Mouse (Mus musculus): ENCODE measurements at regions not wholly inside any gene's neighbourhood (a gene's known extent, or its start where the extent isn't known, plus 50 kb on each side); places are given as distances from the start of the nearest gene placed in this dataset.
"Not testable (repeated sequence)": the region's sequence is repeated elsewhere in the genome, so short reads cannot be mapped to it uniquely, and the experiment has no call there.

DNA sequence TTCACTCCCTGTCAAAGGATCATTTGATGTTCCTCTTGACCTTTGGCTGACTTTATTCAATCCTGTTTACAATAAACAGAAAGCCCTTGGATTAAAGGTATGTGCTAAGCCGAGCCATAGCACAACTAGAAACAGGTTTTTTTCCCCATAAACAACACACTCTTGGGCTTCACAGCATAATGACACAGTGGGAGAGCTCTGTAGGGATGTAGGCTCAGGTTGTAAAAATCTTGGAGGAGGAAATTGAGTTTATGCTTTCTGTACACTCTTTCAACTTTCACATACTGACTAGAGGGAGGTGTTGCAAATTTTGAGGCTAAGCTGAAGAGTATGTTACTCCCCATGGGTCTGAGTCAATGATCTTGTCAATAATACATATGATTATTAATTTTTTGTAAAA is 69.7 kb upstream of the Akr1c12 start:
- H3K4me3 ChIP-seq (replicated peaks), result no peak overlapping the region
- no peaks in the 10 kb centered on the region for H3K9me3 ChIP-seq
- no peak overlapping the region for H3K9ac ChIP-seq (replicated peaks)
- no peak overlapping the region for H3K27ac ChIP-seq
- no peak overlapping the region for H3K4me2 ChIP-seq
- ATAC-seq (ENCODE audit: insufficient number of reproducible peaks, insufficient read depth, low FRiP score, low TSS enrichment, low read depth), result peak; percentile 79; the same call in 1 of the 2 replicates
- 16% methylated on average over 1 of the region's 1 CpGs for WGBS
- H3K27me3 ChIP-seq, result no peaks in the 10 kb centered on the region
- H3K36me3 ChIP-seq, result no peaks in the 10 kb centered on the region
- H3K4me1 ChIP-seq (replicated peaks), result no peaks in the 10 kb centered on the region

DNA sequence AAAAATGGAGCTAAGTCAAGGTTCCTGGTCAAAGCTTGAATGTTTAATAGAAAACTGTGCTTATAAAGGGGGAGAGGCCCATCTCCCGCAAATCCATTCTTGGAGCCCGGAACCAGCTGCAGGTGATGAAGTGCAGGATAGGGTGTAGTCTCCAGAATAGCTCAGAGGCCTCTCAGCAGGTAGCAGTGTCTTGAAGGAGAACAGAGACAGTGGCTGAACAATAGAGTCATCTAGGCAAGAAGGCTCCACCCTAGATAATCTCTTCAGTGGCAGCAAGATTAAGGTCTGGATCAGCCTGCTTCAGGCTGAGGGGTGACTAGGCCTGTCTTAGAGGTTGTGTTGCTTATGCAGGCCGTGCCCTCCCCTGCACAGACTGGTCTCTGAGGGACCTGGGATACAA is 71.4 kb upstream of the Akr1c12 start:
- Histone ChIP-seq H3K27ac (no peak overlapping the region), H3K4me2 (no peak overlapping the region), H3K4me3 (replicated peaks) (no peak overlapping the region), H3K4me1 (replicated peaks) (no peaks in the 10 kb centered on the region), H3K9ac (replicated peaks) (no peak overlapping the region), H3K36me3 (no peaks in the 10 kb centered on the region), H3K9me3 (no peaks in the 10 kb centered on the region; the same call in 1 of the 2 replicates), H3K27me3 (no peaks in the 10 kb centered on the region)
- no peak for ATAC-seq (ENCODE audit: insufficient number of reproducible peaks, insufficient read depth, low FRiP score, low TSS enrichment, low read depth)
- WGBS, result 88% methylated on average over 3 of the region's 3 CpGs

DNA sequence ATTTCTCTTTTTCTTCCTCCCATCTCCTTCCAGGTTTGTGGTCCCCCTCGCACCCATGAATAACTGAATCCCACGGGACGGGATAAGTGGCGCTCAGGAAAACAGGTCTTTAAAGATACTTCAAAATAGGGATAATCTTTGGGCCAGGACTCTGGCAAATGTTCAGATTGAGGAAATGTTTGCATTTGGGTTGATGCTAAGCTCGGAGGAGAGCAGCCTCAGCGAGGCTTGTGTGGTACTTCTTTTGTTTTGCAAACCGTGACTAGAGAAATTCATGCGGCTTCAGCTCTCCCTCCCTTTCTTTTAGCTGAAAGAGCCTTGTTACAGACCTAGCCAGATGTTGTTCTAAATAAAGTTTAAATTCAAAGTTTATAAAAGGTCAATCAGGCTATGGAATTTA is 57.5 kb upstream of the Akr1c6 start:
- not testable (repeated sequence) for ATAC-seq (ENCODE audit: insufficient number of reproducible peaks, insufficient read depth, low FRiP score, low TSS enrichment, low read depth); H3K27me3 ChIP-seq; H3K9ac ChIP-seq (replicated peaks); H3K4me2 ChIP-seq; H3K9me3 ChIP-seq; H3K27ac ChIP-seq; H3K4me1 ChIP-seq (replicated peaks); H3K4me3 ChIP-seq (replicated peaks); H3K36me3 ChIP-seq
- 22% methylated on average over 8 of the region's 8 CpGs for WGBS

All from limb, embryonic 12.5 days (tissue).